Mouse (Mus musculus) urinary bladder, postnatal 36 days (tissue): Measurements from ENCODE around the gene Pdhb.
"Not testable (repeated sequence)": the region's sequence is repeated elsewhere in the genome, so short reads cannot be mapped to it uniquely, and the experiment has no call there.

Experiments
- DNase-seq, 2 experiments: peaks; one replicate each; pipeline ENCODE4 v3.0.0; 2022; ENCODE audit warnings: low spot score in 2 of 2, mixed read lengths in 1 of 2

Gene Pdhb

DNA sequence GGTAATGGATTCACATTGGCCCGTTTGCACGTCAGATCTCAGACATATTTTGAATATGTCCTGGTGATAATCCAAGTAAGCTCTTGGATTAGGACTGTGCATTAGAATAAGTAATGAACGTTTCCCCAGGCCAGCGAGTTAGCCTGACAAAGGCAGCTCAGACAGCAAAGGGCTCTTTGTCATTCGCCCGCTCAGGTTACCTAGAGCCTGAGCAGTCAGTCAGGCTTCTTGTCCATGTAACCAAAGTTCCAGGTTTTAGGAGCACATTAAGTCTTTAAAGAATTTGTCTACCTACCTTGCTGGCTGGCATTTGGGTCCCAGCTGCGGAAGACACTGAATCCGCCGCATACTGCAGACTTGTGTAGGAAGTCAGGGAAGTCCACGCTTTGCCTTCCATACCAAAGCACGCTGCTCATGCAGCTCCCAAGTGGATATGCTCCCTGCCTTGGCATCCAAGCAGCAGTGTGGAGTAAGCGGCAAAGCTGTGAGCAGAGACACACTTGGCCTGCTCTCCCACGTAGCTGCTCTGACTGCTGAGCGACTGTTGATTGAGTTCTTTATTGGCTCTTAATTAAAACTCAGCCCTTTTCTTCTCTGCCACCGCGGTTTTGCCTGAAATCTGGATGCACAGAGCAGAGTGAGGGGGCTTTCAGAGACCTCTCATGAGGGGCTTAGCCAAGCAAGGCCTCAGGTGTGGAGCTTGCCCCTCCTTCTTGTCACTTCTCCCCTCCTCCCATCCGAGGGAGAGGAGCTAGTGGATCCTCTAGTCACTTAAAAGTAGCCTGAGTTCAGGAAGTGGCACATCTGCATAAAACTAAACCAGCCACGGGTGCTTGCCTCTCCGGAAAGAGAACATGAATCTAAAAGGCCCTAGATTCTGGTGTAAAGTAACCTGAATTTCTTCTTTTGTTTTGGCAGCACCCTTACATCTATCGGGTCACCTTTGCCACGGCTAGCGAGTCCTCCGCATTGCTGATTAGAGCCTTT is 32.8 kb downstream of the Pdhb start:
- DNase-seq, result no peak

DNA sequence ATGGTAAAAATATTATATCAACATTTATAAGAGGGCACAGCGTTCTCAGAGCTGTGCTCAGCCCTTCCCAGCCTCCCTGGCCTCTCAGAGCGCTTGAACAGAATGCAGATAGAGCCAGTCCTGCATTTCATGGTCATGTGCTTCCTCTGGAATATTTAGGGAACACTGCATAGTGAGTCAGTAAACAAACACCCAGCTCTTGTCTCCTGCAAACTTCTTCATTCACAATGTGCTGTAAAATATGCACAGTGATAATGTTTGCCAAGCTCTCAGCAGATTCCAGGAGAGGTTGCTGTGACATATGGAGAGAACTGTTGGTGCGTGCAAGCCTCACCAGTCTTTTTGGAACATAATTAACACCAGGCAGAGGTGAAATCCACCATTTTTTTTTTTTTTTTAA is 37.7 kb downstream of the Pdhb start:
- DNase-seq, result no peak

DNA sequence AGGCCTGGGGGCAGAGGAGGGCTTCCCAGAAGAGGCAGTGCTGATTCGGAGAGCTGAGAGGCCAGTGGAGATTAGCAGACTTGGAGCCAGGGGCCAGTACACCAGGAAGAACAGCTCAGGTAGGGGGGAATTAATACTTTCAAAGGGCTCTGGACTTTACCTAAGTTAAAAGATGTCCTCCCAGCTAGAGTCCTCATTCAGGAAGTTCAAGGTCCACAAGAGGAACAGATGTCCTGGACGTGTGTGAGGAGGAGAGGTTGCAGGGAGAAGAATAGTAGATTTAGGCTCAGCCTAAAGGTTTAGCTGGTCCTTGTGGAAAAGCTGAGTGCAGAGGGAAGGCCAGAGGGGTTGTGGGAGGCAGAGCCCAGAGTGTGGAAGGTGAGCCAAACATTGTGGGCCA is 38.6 kb downstream of the Pdhb start:
- no peak for DNase-seq

DNA sequence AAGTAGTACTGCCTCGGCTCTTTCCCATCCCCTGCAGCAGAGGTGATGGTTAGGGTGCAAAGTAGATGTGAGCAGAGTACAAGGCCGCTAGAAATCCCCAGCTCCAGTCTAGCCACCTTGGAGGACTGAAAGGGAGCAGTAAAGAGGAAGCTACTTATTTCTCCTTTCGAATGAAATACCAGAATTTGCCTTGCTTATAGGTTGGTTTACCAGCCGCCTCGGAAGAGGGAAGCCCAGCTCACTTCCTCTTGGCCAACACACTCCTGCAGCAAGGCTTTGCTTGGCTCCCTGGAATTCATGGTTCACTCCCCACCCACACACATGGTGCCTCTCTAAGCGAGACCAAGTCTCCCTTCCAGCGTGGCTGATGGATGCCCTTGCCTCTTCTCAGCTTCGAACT is 40.0 kb downstream of the Pdhb start:
- DNase-seq, result no peak

DNA sequence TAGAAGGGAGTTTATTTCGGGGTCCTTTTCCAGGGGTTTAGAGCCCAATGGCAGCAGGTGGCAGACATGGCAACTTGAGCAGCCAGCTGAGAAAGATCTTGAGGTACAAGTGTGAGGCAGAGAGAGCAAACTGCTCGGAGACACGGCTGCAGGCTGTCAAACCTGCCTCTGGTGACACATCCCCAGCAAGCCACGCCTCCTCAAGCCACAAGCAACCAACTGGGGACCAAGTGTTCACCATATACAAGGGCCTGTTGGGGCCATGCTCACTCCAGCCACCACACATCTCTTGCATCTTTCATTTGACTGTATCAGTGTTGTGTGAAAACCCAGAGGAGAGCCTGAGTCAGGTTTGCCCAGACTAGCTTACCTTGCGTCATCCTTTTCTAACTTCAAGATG is 44.9 kb downstream of the Pdhb start:
- peak in 1 of 2 experiments; percentile 42 for DNase-seq

DNA sequence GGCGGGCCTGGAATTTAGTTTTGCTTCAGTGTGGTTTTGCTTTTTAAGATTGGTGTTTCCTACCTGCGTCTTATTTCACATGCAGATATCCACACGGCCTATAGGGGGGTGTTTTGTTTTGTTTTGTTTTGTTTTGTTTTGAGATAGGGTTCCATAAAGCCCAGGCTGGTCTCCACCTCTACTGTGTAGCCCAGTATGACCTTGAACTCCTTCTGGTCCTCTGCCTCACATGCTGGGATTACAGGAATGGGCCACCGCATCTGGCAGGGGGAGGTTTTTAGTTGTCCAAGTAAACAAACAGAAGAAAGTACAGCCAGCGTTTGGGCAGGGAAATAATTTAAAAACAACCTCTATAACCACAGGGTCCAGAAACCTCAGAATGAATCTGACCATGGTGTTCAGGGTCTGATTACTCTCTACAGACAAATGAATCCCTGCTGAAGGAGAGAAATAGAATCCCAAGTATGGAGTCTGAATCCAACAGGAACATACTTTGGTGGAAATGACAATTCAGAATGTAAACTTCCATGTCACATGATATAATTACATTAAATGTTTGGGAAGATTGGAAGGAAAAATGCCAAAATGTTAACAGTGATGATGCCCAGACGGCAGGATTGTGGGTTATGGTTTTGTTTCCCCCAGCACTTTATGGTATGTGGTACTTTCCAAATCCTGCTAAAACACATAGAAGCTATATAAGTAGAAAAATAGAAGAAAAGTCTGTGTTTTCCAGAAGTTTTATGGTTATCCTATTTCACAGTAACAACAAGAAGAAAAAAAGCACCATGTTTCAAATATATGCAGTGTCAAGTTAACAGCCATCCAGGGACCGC is 48.6 kb downstream of the Pdhb start:
- DNase-seq, result no peak

DNA sequence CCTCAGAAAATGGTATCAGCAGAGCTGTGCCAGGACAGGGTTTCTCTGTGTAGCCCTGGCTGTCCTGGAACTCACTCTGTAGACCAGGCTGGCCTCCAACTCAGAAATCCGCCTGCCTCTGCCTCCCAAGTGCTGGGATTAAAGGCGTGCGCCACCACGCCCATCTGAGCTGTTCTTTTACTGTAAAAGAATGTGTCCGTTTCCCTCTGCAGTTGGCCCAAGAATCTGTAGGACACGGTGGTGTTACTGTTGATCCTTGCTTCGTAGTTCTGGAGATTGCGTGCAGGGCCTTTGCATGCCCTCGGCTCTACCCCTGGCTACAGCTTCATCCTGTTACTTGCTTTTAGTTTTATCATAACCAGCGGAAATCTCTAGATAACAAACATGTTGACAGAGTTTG is 49.2 kb downstream of the Pdhb start:
- DNase-seq, result not testable (repeated sequence)

DNA sequence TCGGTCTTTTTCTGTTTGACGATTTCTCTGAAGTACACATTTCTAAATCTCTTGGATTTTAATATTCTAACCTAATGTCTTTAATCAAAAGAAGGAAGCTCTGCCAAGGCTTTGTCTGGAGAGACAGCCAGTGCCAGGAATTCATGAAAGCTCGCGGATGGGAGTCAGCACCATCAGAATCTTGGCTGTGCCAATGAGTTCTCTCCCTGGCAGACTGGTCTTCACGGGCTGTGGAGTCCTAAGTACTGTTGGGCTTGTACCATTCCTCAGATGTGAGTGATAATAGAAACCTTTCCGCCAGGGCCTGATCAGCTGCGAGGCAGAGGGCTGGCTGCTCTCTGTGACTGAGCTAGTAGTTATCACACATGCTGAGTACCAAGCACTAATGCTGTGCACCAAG is 49.7 kb downstream of the Pdhb start:
- DNase-seq, result no peak

DNA sequence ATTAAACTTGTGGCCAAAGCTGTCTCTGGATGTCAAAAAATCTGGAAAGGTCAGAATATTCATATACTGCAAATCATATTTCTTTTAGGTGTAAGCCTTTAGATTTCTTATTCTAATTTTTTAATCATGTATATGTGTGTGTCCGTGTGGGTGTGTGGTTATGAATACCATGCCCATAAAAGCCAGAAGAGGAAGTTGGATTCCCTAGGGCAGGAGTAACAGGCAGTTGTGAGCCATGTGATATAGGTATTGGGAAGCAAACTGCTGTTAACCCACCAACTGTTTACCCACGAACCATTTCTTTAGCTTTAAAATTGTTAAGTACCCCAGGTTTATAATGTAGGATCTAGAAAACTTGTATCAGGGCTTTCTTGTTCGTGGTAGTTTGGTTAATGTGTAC is 52.9 kb downstream of the Pdhb start:
- DNase-seq, result no peak

DNA sequence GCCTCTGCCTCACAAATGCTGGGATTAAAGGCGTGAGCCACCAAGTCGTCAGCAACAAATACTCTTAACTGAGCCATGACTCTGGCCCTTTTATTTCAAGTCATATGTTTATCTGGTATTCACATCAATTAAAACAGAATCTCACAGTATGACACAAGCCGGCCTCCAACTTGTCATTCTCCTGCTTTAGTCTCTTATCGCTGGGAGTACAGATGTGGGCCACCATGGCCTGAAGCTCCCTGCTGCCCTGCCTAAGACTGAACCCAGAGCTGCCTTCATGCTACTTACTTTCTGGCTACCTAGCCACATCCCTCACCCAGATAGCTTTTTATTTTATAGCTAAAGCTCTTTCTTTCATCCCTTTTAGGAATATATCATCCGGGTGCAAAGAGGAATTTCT is 53.4 kb downstream of the Pdhb start:
- DNase-seq, result no peak

DNA sequence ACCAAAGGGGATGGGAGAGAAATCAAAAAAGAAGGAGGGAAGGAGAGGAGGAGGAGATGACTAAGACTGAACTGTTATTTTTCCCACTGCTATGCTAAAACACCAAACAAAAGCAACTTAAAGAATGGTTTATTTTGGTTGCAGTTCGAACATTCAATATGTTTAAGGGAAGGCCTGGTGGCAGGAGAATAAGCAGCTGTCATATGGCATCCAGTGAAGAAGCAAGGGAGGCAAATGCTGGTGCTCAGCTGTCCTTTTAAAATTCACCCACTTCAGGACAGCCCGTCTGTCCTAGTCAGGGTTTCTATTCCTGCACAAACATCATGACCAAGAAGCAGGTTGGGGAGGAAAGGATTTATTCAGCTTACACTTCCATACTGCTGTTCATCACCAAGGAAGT is 55.5 kb downstream of the Pdhb start:
- DNase-seq, result no peak
